Mouse (Mus musculus) hindbrain, embryonic 13.5 days (tissue): ENCODE data around the gene Gipc3. TPM values are rescaled to one million over a fixed set of nuclear protein-coding genes. Genes with fewer than 3 reads are reported as not detected.

Source experiments
- ATAC-seq: fragments of 200-750 bp; cut with Nextera tagmentation; 2 replicates; pipeline ENCODE4 v1.8.0; 2017; ENCODE audit warnings: moderate TSS enrichment; ENCODE audit not compliant: low FRiP score
- H3K27ac ChIP-seq: fragments of 300-500 bp; sonication (generic); 2 replicates; pipeline ENCODE4 v1.5.1; 2015; ENCODE audit warnings: inconsistent platforms, mild to moderate bottlenecking, moderate library complexity
- H3K27me3 ChIP-seq: fragments of 300-500 bp; sonication (generic); 2 replicates; pipeline ENCODE4 v1.6.1; 2015; ENCODE audit warnings: mild to moderate bottlenecking, inconsistent platforms
- H3K36me3 ChIP-seq: fragments of 300-500 bp; sonication (generic); 2 replicates; pipeline ENCODE4 v1.6.1; 2015; ENCODE audit warnings: mild to moderate bottlenecking, inconsistent platforms
- H3K4me1 ChIP-seq: fragments of 300-500 bp; sonication (generic); replicated peaks from 2 replicates; pipeline ENCODE4 v1.6.1; 2015; ENCODE audit warnings: inconsistent platforms
- H3K4me2 ChIP-seq: fragments of 300-500 bp; sonication (generic); 2 replicates; pipeline ENCODE4 v1.6.1; 2015; ENCODE audit warnings: inconsistent platforms, mild to moderate bottlenecking, moderate library complexity
- H3K4me3 ChIP-seq: fragments of 300-500 bp; sonication (generic); 2 replicates; pipeline ENCODE4 v1.5.1; 2015; ENCODE audit warnings: mild to moderate bottlenecking, inconsistent platforms
- H3K9ac ChIP-seq: fragments of 300-500 bp; sonication (generic); 2 replicates; pipeline ENCODE4 v1.6.1; 2015; ENCODE audit warnings: mild to moderate bottlenecking, inconsistent platforms
- H3K9me3 ChIP-seq: fragments of 300-500 bp; sonication (generic); 2 replicates; pipeline ENCODE4 v1.6.1; 2016; ENCODE audit warnings: inconsistent platforms
- WGBS: fragments of 180-500 bp; shearing (Covaris S2); methylation state at CpG from one replicate; pipeline ENCODE4 v1.1.7; 2015; 5-methylcytosine and 5-hydroxymethylcytosine counted together
- polyA plus RNA-seq: library from polyadenylated mRNA; unstranded; fragments of >200 nt; fragmentation: Nextera tagmentation; extraction: Ambion mirVana; gene quantifications from 2 replicates; pipeline ENCODE4 v1.2.1, GENCODE M21; 2015

The Gipc3 gene
- polyA plus RNA-seq, 1 experiment from 2014 or later = not detected

DNA sequence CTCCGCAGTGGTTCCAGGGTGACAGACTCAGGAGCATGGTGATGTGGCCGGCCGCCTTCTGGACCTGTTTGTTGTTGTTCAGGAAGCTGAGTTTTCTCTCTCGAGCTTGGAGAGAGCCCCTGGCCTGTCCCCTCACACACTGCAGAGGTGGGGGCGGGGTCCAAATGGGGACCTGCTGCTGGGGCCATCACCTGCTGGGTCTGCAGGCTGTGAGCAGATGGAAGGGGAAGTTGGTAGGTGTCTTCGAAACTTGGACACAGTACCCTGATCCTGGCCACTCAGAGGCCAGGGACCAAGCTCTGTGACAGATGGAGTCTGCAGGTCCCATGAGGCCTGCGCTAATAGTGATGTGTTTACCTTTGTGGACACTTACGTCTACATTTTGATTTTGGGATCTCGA lies 41.7 kb downstream of the Gipc3 start:
- no peak overlapping the region for H3K4me3 ChIP-seq
- WGBS = 85% methylated on average over 9 of the region's 9 CpGs
- no peaks in the 10 kb centered on the region for H3K27me3 ChIP-seq
- no peak overlapping the region for H3K27ac ChIP-seq
- H3K36me3 ChIP-seq = peaks cover 18% of the 10 kb centered on the region
- H3K4me1 ChIP-seq = peaks cover 58% of the 10 kb centered on the region
- no peaks in the 10 kb centered on the region for H3K9me3 ChIP-seq
- ATAC-seq = no peak
- no peak overlapping the region for H3K4me2 ChIP-seq
- no peak overlapping the region for H3K9ac ChIP-seq

DNA sequence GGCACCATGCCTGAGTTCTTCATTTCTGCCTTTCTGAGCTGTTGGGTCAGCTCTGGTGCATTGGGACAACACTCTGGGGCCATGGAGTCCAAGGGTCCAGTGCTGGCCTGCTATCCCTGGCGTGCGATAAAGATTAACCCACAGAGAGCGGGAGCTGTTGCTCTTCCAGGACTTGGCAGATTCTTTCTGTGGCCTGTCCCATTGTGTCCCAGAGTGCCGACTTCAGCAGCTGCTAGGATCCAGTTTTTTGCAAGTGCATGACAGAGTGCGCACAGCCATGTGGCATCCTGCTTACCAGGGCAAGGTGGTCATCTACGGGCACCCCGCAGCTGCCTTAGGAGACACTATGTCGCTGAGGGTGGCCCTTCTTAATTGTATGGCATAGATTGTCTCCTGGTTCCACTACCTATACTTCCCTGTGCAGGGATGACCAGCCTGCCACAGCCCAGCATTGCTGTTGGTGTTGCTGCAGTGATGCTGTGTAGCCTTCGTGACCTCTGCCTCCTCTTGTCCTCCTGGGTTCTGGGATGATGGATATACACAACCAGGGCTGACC lies 42.6 kb downstream of the Gipc3 start:
- Histone ChIP-seq H3K4me2 (no peak overlapping the region), H3K27ac (peak overlapping the region; percentile 8; the same call in 1 of the 2 replicates), H3K9me3 (no peaks in the 10 kb centered on the region), H3K9ac (peak overlapping the region; percentile 43; the same call in 1 of the 2 replicates), H3K4me1 (peaks cover 66% of the 10 kb centered on the region), H3K36me3 (peaks cover 9% of the 10 kb centered on the region; the same call in 1 of the 2 replicates), H3K4me3 (no peak overlapping the region), H3K27me3 (no peaks in the 10 kb centered on the region)
- ATAC-seq = no peak
- WGBS = 80% methylated on average over 9 of the region's 9 CpGs

DNA sequence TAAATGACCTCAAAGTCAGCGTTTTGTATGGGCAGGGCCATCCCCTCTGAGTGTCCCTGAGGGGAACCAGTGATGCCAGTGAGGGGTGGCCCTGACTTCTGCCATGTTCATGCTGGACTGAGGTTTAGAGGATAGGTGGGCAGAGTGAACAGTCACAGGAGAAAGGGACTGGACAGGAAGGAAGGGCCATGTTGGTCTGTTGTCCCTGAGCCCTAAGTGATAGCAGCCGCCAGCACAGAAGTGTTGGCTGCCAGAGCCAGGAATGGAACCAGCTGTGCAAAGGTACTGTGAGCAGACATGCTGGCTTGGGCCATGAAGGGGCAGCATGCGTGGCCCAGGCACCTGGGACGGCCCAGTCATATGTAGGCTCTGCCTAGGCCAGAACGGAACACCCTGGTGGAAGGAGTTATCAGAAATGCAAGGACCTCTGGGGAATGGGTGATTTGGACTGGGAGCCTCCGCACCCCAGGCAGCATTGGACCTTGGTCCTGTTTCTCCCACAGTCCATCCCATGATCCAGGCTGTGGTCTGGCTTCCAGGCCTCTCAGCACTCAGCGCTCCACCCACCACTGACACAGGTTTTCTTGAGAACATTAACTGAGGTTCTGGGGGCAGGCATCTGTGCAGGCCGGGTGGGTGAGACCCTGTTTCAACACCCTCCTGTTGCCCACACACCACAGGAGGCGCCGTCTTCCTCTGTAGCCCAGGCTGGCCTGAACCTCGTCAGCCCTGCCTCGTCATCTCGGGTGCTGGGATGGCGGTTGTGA lies 43.3 kb downstream of the Gipc3 start:
- Histone ChIP-seq H3K4me3 (no peak overlapping the region), H3K4me1 (peaks cover 72% of the 10 kb centered on the region), H3K4me2 (no peak overlapping the region), H3K27me3 (no peaks in the 10 kb centered on the region), H3K36me3 (peaks cover 7% of the 10 kb centered on the region; the same call in 1 of the 2 replicates), H3K9ac (peak overlapping the region; percentile 43; the same call in 1 of the 2 replicates), H3K9me3 (no peaks in the 10 kb centered on the region), H3K27ac (peak overlapping the region; percentile 8; the same call in 1 of the 2 replicates)
- ATAC-seq = no peak
- WGBS = 90% methylated on average over 14 of the region's 14 CpGs

DNA sequence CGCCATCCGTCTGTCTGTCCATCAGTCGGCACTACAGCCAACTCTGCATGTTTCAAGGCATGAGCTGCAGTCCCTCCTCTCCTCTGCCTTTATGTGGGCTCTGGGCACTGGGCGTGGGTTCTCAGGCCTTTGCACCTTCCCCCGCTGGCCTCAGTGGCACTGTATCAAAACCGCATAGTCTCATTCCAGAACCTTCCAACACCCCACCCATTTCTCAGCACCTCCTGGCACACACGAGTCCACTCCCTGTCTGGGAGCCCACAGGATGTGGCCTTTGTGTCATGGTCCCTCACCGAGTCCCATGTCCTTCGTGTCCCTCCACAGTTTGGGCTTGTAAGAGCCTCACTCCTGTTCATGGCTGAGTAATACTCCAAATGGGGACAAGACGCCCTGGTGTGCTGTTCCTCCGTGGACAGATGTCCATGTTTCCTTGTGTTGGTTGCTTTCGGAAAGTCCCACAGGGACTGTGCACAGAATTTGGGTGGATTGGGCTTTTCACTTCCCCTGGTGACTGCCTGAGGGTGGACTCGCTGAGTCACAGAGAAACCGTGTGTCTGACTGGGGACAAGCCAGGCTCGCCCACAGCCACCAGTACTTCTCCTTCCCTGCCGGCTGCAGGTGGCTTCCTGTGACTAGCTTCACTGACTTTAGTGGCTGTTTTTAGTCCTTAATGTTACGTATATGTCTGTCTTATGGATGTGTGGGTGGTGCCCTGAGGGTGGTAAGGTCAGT lies 44.5 kb downstream of the Gipc3 start:
- 96% methylated on average over 17 of the region's 17 CpGs for WGBS
- Histone ChIP-seq H3K4me3 (no peak overlapping the region), H3K36me3 (peaks cover 7% of the 10 kb centered on the region; the same call in 1 of the 2 replicates), H3K9ac (no peak overlapping the region), H3K4me2 (no peak overlapping the region), H3K27me3 (no peaks in the 10 kb centered on the region), H3K9me3 (no peaks in the 10 kb centered on the region), H3K4me1 (peaks cover 81% of the 10 kb centered on the region), H3K27ac (0 out of 2 replicates have a peak overlapping the region, but pooled peaks have one; percentile 30)
- no peak for ATAC-seq

DNA sequence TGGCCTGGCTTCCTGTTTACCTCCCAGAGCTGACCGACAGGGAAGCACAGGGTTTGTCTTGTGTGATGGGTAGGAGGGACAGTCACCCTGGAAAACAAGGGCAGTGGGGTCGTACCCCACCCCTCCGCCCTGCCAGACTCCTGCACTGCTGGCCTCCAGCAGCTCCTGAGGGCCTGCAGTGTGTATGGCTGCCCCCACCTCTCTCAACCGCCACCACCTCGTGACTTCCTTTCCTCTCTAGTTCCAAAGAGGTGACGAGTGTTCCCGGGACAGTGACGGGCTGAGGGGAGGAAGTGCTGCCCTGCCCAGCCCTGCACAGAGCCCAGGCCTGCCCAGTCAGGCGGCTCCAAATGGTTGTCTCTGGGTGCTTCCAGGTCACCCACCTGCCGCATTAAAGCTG lies 45.2 kb downstream of the Gipc3 start:
- Histone ChIP-seq H3K4me2 (no peak overlapping the region), H3K4me1 (peaks cover 74% of the 10 kb centered on the region), H3K36me3 (peaks cover 7% of the 10 kb centered on the region; the same call in 1 of the 2 replicates), H3K9ac (no peak overlapping the region; the same call in 1 of the 2 replicates), H3K4me3 (no peak overlapping the region), H3K27me3 (no peaks in the 10 kb centered on the region), H3K27ac (peak overlapping the region; percentile 56), H3K9me3 (no peaks in the 10 kb centered on the region)
- ATAC-seq = no peak
- 75% methylated on average over 10 of the region's 10 CpGs for WGBS

DNA sequence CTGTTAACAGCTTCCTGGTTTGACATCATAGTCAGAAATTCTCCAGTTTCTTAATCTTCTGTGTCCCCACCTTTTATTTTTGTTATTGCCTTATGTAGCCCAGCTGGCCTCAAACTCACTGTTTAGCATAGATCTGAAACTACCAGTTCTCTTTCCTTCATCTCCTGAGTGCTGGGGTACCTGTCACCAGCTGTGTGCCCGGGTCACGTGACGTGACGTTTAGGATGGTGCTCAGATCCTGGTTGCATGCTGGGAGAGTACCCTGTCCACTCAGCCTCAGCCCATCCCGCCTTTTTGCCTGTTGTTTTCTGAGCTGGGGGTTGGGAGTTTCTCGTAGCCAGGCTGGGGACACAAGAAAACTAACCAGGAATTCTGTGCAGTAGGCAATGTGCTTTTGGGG lies 45.8 kb downstream of the Gipc3 start:
- Histone ChIP-seq H3K4me2 (no peak overlapping the region), H3K4me1 (peaks cover 68% of the 10 kb centered on the region), H3K9ac (no peak overlapping the region; the same call in 1 of the 2 replicates), H3K9me3 (no peaks in the 10 kb centered on the region), H3K27ac (peak overlapping the region; percentile 56; the same call in 1 of the 2 replicates), H3K4me3 (no peak overlapping the region), H3K36me3 (peaks cover 7% of the 10 kb centered on the region; the same call in 1 of the 2 replicates), H3K27me3 (no peaks in the 10 kb centered on the region)
- no peak for ATAC-seq
- 82% methylated on average over 6 of the region's 6 CpGs for WGBS

DNA sequence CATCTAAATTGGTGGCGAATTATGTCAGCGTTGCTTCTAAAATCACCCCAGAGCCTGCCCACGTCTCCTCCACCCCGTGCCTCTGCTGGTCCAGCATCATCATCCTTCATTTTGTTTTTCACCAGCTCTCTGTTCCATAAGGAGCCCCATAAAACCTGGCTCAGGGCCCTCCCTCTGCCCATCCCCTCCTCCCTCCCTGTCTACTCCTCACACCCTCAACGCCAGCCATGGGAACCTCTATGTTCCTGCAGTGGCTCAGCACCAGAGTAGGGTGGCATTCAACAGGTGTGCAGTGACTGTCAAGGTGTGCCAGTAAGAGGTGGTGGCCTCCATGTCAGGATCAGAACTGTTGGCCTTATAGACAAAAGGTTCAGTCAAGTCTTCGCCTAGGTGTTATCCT lies 47.9 kb downstream of the Gipc3 start:
- ATAC-seq = no peak
- Histone ChIP-seq H3K36me3 (peaks cover 7% of the 10 kb centered on the region; the same call in 1 of the 2 replicates), H3K27ac (no peak overlapping the region), H3K4me1 (peaks cover 61% of the 10 kb centered on the region), H3K4me2 (peak overlapping the region; percentile 85; the same call in 1 of the 2 replicates), H3K27me3 (peaks cover 13% of the 10 kb centered on the region), H3K9ac (peak overlapping the region; percentile 91), H3K9me3 (no peaks in the 10 kb centered on the region), H3K4me3 (0 out of 2 replicates have a peak overlapping the region, but pooled peaks have one; percentile 79)
- WGBS = 94% methylated on average over 6 of the region's 6 CpGs

DNA sequence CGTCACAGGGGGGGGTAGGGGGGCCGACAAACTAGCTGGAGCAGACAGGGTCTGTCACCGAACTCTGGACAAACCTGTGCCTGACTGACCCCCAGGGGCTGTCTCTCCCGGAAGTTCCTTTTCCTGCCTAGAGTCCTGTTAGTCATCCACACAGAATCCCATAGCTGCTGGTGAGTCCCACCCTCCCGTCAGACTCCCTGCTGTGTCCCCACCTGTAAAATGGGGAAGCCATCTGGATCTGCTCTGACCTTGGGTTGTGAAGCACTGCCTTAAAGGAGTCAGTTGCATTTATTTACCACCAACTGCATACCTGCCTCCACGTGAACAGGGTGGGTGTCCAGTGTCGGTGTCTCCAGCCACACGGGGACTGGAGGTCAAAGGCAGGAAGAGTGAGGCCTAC lies 48.6 kb downstream of the Gipc3 start:
- Histone ChIP-seq H3K9ac (peak overlapping the region; percentile 91), H3K36me3 (peaks cover 7% of the 10 kb centered on the region; the same call in 1 of the 2 replicates), H3K4me2 (peak overlapping the region; percentile 85), H3K9me3 (no peaks in the 10 kb centered on the region), H3K4me1 (peaks cover 54% of the 10 kb centered on the region), H3K4me3 (peak overlapping the region; percentile 79), H3K27ac (no peak overlapping the region), H3K27me3 (peaks cover 21% of the 10 kb centered on the region)
- no peak for ATAC-seq
- whole genome bisulfite sequencing = 60% methylated on average over 8 of the region's 8 CpGs

DNA sequence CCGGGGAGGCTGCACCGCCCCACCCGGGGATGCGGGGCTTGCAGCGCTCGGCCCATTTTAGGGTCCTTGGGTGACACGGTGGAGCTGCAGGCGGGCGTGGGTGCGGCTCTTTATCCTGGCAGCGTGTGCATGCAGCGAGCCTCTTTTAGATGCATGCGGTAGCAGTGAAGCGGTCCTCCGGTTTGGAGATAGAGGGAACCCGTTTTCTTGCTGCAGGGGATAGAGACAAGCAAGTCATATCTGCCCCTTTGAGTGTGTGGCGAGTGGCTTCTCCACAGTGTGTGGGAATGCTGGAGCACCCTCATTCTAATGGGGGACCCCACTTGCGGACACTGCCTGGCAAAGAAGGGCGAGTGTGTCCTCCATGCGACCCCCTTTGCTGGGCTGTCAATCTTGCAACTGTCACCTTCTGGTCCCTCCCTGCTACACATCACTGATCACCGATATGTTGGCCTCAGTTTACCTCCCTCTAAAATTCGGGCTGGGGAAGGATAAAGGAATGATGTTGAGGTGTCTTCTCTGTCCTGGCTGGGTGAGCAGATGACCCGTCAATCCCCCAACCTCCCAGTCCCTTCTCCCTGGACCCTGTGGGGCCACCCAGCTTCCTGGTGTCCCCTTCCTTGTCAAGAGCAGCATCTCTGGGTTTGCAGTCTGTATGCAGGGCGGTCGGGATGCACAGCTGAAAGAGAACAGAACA lies 49.6 kb downstream of the Gipc3 start:
- ATAC-seq = peak; percentile 11
- peak overlapping the region; percentile 85 for H3K4me2 ChIP-seq
- H3K27ac ChIP-seq = peak overlapping the region; percentile 93
- peaks cover 26% of the 10 kb centered on the region for H3K27me3 ChIP-seq
- no peaks in the 10 kb centered on the region for H3K9me3 ChIP-seq
- H3K9ac ChIP-seq = peak overlapping the region; percentile 91
- 5% methylated on average over 25 of the region's 25 CpGs for WGBS
- peak overlapping the region; percentile 79 for H3K4me3 ChIP-seq
- peaks cover 51% of the 10 kb centered on the region for H3K4me1 ChIP-seq
- H3K36me3 ChIP-seq = peaks cover 6% of the 10 kb centered on the region; the same call in 1 of the 2 replicates

DNA sequence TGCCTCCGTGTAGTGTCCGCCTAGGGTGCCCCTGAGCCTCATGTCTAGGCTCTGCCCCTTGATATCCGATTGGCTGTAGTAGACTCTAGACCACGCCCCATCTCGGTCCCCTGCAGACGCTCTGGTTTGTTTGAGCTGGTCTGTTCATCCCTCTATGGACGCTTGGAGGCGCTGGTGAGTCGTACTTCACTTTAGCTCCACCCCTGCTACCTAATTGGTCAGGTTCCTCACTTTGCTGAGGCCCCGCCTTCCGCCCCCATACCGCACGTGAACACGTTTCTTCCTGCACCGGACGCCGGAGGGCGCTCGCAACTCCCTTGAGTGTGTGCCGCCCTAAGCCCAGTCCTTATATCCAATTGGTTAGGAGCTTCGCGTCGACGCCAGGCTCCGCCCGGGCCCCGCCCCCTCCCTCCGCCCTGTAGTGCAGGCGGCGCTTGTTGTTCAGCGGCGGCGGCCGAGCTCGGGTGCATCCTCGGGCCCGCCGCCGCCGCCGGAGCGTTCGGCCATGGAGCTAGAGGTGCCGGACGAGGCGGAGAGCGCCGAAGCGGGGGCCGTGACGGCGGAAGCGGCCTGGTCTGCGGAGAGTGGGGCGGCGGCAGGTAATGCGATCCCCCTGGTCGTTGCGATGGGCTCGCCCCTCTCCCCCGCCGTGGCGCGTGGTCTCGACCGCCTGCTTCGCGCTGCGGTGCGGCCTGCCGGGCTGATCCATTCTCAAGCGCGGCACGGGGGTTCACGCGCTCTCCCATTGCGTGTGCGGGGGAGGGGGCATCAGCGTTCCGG lies 50.3 kb downstream of the Gipc3 start, which contains the start of gene Pip5k1c:
Gene Pip5k1c (plus strand): TSS at position 410 of the 780 bp plus-strand sequence.
- Histone ChIP-seq H3K4me1 (peaks cover 49% of the 10 kb centered on the region), H3K27me3 (peaks cover 34% of the 10 kb centered on the region), H3K9ac (peak within 1 kb of the TSS; percentile 91), H3K4me2 (peak within 1 kb of the TSS; percentile 85), H3K36me3 (no peaks in the 10 kb centered on the region), H3K4me3 (peak within 1 kb of the TSS; percentile 79), H3K27ac (peak within 1 kb of the TSS; percentile 93), H3K9me3 (no peaks in the 10 kb centered on the region)
- WGBS = under 1% methylated on average over 56 of the region's 80 CpGs
- ATAC-seq = peak; percentile 94
